Mouse (Mus musculus) left cerebral cortex, adult 2 months (tissue): ENCODE data around the gene Wipf1. TPM values are rescaled to one million over a fixed set of nuclear protein-coding genes. Genes with fewer than 3 reads are reported as not detected.
"Not testable (repeated sequence)": the region's sequence is repeated elsewhere in the genome, so short reads cannot be mapped to it uniquely, and the experiment has no call there.

ENCODE experiments used
- DNase-seq, 2 experiments: peaks; one replicate each; pipeline ENCODE4 v3.0.0; 2021 to 2022; ENCODE audit warnings: low spot score in 2 of 2, mixed read lengths in 1 of 2; ENCODE audit errors: extremely low spot score in 1 of 2
- H3K27ac ChIP-seq: fragments of 200-600 bp; 2 replicates; pipeline ENCODE4 v1.8.1; 2022
- H3K4me3 ChIP-seq: fragments of 200-600 bp; 2 replicates; pipeline ENCODE4 v1.8.1; 2022
- CTCF ChIP-seq: fragments of 200-600 bp; IDR thresholded peaks from 2 replicates; pipeline ENCODE4 v1.8.1; 2022; ENCODE audit warnings: antibody characterized with exemption, mild to moderate bottlenecking, moderate library complexity
- intact Hi-C: fragments of 180-260 bp; cut with DNase I; formaldehyde crosslinking; loops from one replicate; pipeline ENCODE4 v1.15.1; 2025
- total RNA-seq, 2 experiments: library from RNA; stranded (reverse); gene quantifications; 2 replicates each; pipeline ENCODE4 v1.2.3; 2021

The Wipf1 gene
- total RNA-seq, 2 experiments from 2014 or later: 7.4 to 7.9 TPM

DNA sequence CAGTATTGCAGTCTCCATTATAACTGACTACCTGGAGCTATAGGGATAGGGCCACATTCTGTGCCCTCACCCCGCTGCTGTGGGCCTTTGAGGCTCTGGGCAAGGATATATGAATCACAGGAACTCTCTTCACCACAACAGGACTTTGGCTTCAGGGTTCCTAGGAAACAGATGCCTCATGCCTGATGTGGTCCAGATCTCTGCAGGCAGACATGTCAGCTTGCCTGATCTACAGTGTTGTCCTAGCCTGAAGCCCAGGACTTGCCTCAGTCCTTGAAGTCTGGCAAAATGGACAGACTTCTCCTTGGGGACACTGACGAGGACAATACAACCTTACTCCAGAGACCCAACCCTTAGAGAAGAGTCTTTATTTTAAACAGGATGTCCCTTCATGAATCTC is 11.2 kb downstream of the Wipf1 start:
- no peak overlapping the region for H3K27ac ChIP-seq
- no peak overlapping the region for H3K4me3 ChIP-seq
- TF ChIP-seq CTCF: no peak
- DNase-seq: no peak
- intact Hi-C loops: no loop called here

DNA sequence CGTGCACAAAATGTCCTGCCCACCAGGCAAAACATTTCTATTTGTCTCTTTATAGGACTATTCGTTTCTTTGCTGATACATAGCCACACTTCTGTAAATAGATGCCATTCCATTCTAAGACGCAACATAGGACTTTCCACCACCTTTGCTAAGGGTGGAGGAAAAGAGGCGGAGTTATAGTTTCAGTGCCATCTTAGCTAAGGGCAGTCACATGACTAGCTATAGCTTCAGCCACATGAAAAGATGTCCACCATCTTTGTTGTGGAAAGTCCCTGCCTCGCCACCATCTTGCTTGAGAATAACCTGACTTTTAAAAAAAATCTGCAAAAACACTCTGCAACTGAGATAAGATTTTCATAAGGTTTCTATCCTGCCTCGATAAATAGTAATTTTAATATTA is 15.4 kb downstream of the Wipf1 start:
- no peak for TF ChIP-seq CTCF
- Histone ChIP-seq H3K27ac (no peak overlapping the region), H3K4me3 (no peak overlapping the region)
- no peak for DNase-seq
- intact Hi-C loops: no loop called here

DNA sequence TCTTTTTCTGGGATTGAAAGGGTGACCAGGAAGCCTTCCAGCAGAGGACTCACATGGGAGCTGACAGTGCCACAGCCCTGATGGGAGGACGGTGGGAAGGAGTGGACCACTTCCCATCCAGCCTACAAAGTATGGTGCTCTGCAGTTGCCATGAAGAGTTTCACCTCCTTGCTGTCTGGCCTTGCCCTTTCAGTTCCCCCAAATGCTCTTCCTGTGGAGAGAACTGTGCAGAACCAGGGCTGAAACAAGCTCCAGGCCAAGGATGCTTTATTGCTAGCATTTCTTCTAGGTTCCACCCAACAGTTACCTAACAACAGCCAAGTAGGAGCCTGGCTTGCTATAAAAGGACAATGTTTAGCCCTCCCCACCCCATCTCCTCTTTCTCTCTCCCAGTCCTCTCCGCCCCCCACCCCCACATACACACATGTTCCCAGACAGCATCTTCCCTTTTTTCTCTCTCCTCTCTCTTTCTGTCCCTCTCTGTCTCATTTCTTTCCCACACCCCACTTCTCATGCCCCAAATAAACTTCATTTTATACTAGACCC is 16.3 kb downstream of the Wipf1 start:
- DNase-seq: no peak
- Histone ChIP-seq H3K4me3 (no peak overlapping the region), H3K27ac (peak overlapping the region; percentile 37; the same call in 1 of the 2 replicates)
- no peak for TF ChIP-seq CTCF
- intact Hi-C loops: no loop called here

DNA sequence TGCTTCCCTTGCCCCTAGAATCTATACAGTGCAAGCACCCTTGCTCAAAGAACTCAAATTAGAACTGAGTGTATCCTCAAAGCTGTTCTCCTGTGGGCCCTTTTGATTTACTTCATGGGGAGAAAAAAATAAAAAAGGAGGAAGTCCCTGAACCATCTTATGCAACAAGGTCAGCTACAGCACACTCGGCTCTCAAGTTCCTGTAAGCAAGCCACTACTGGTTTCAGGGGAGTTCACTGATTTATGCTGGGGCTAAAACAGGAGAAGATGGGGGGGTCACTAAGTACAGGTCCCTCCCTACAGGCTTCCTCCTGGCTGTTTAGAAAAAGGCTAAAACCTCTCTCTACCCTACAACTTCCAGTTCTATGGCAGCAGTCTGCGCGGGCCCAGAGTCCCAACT is 17.5 kb downstream of the Wipf1 start:
- intact Hi-C loops: no loop called here
- H3K4me3 ChIP-seq: no peak overlapping the region
- no peak for TF ChIP-seq CTCF
- H3K27ac ChIP-seq: peak overlapping the region; percentile 63
- DNase-seq: no peak

DNA sequence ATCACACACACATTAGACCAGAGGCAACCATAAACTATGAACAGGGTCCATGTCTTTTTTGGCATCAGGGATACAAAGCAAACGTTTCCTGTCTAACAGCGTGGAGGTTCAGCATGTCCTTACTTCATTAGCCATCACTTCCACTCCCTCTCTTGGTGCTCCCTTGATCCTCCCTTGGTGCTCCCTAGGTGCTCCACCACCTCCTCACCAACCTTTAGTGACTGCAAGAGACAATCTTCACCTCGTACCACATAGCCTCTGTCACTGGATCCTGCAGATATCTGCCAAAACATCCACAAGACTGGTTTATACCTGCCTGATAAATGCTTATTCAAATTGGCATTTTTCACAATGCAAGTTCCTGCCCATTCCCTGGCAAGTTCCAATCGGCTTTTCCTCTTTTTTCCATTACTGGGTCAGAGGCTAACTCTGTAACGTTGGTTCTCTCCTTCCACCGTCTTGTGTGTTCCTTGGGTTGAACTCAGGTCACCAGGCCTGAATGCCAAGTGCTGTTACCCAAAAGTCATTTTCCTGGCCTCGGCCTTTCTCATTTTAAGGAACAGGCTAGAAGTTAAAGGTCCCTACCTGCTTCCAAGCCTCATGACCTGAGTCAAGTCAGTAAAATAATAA is 18.7 kb downstream of the Wipf1 start:
- DNase-seq: no peak
- TF ChIP-seq CTCF: no peak
- intact Hi-C loops: no loop called here

DNA sequence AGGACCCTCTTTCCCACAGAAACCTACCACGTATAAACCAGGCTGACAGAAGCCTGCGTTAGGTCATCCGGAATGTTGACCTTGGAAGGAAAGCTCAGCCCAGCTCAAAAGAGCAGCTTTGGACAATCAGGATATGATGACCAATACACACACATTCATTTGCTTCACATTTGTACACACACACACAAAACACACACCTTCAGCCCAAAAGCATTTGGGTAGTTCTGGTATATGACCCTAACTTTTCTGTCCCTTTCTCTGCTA is 19.6 kb downstream of the Wipf1 start:
- Histone ChIP-seq H3K27ac (no peak overlapping the region), H3K4me3 (no peak overlapping the region)
- intact Hi-C loops: no loop called here
- DNase-seq: no peak
- TF ChIP-seq CTCF: no peak

More for the DNA sequence above, 18.7 kb downstream of the Wipf1 start:
- no peak overlapping the region for H3K4me3 ChIP-seq
- no peak overlapping the region for H3K27ac ChIP-seq

DNA sequence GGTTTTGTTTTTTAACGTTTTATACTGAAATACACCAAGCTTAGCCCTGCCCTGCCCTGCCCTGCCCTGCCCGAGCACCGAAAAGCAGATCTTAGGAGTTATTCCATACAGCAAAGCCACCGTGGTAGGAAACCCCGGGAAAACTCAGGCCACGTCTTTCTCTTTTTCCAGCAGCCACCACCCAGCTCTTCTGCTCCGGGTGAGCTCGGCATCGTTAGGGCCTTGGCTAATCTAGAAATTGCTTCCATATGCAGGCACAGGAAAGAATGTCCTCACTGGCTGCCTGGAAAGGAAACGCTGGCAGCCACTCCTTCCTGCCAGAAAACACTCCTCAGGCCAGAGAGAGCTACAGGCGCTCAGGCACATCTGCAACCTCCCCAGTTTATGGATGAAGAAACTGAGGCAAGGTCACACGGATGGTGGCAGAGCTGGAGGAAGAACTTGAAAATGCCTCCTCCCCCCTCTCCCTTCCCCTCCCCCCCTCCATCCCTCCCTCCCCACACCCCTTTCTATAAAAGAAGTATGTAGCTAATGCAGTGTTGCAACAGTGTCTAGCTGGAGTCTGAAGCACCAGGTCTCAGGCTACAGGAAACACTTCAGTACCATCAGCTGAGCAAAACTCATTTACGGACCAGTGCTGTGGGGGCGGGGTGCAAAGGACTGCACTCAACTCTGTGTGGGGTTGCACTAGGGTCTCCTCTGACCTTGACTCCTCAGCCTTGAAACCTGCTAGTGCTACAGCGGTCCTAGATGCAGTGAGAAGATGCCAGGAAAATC is 20.1 kb downstream of the Wipf1 start:
- TF ChIP-seq CTCF: no peak
- intact Hi-C loops: no loop called here

DNA sequence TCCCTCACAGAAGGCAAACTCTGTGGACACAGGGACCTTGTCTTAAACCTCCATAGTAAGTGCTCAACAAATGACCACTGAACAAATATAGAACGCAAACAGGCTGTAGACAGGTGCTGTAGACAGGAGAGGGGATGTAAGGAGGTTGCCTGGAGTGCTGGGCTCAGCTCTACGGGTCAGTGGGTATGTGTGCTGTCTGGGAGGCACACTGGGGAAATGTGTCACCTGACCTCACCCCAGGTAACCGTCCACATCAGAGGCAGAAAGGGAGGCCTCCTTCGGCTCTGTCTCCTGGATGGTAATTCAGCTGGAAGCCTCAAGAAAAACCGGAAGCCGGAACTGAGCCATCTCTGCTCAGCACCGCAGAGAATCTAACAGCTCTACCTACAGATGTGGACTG is 21.6 kb downstream of the Wipf1 start:
- intact Hi-C loops: no loop called here

More for the DNA sequence above, 20.1 kb downstream of the Wipf1 start:
- no peak overlapping the region for H3K4me3 ChIP-seq
- H3K27ac ChIP-seq: no peak overlapping the region
- DNase-seq: no peak

DNA sequence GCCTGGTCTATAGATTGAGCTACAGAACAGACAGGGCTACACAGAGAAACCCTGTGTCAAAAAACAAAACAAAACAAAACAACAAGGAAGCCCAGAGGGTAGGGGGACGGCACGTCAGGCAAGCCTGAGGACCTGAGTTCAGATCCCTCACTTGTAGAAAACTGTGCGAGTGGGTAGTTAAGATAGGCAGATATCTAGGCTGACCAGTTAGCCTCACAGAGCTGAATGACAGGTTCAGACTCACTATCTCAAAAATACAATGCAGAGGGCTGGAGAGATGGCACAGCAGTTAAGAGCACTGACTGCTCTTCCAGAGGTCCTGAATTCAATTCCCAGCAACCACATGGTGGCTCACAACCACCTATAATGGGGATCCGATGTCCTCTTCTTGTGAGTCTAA is 23.2 kb downstream of the Wipf1 start:
- DNase-seq, intact Hi-C loops, H3K4me3 ChIP-seq, H3K27ac ChIP-seq: not testable (repeated sequence)

More for the DNA sequence above, 21.6 kb downstream of the Wipf1 start:
- DNase-seq: no peak
- no peak for TF ChIP-seq CTCF
- Histone ChIP-seq H3K4me3 (no peak overlapping the region), H3K27ac (no peak overlapping the region)

DNA sequence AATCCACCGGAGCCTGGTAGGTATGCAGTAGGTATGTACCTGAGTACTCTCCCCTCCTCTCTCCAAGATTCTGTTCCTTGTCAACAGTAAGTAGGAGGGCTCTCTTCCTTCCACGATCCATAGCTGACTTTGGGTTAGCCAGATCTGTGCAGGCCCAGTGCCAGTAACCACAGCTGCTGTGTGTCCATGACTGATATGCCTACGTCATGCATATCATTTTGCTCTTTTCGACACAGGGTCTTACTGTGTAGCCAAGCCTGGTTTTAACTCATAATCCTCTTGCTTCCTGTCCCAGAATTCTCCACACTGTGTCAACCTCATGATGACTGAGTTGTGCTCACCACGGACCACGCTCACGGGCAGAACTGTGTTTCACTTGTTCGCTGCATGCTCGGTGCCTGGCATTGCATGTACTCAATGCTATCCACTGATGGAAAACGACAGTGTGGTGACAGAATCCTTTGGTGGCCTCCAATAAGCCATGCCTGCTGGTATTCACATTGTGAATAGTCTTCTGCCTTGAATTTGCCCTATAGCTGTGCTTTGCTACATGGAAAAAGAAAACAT is 26.6 kb downstream of the Wipf1 start:
- intact Hi-C loops: no loop called here
- Histone ChIP-seq H3K27ac (no peak overlapping the region), H3K4me3 (no peak overlapping the region)
- TF ChIP-seq CTCF: no peak
- DNase-seq: no peak

DNA sequence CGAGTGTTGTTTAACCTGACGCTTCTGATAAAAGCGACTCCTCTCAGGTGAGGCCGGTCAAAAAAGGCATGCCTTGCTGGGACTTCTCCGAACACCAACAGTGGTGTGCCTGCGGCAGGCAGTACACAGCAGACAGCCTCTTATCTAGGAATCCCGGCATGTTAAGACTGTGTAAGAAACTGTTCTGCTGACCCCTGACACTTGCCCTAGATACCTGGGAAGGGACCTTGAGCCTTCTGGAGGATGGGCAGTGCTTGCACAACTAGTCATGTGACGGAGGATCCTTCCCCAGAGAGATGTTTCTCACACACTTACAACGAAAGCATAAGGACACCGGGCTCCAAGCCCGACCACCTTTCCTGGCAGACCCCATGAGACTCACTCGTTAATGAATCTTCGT is 28.7 kb downstream of the Wipf1 start:
- Histone ChIP-seq H3K4me3 (no peak overlapping the region), H3K27ac (no peak overlapping the region)
- TF ChIP-seq CTCF: no peak
- DNase-seq: no peak
- intact Hi-C loops: no loop called here

DNA sequence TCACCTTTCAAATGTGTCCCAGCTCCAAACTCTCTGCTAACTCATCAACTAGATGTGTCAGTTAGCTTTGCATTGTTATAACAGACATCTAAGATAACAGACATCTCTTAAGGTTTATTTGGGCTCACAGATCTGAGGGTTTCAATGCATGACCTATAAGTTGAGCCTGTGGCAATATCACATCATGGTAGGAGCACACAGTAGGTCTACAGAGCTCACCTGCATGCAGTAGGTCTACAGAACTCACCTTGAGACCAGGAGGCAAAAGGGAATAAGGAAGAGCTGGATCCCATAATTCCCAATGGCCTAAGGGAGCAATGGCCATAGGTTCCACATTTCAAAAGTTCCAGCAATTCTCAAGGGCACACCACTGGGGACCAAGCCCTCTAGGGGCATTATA is 31.2 kb downstream of the Wipf1 start:
- H3K4me3 ChIP-seq: no peak overlapping the region
- intact Hi-C loops: no loop called here
- no peak for TF ChIP-seq CTCF
- no peak for DNase-seq
- no peak overlapping the region for H3K27ac ChIP-seq
